Mouse (Mus musculus): ENCODE measurements around the gene Rtn1.

GRCm38 (mm10) chr12:72291266-72291665 lies 117.6 kb downstream of the Rtn1 start:
- TF ChIP-seq CTCF (IDR thresholded peaks at IDR 0.05; ENCODE audit: extremely low read depth, insufficient read depth, low read length) (no peak), POLR2A (IDR thresholded peaks at IDR 0.05; ENCODE audit: extremely low read depth, insufficient read depth, low read length) (no peak)
